Comparison of ENCODE assay signal across 20 mouse cellular contexts in genomic region chr3:152841264-152841663, GRCm38 (mm10).
DNase-seq lines count a peak whose midpoint lies in the region; ATAC-seq and TF ChIP-seq lines count a peak whose summit lies in the region.
"Had no signal": no experiment of that assay in that cellular context is flagged by ENCODE, and none has a peak within 500 bp of the region (broad histone marks: within the 10 kb centered on the region; RNA-seq: fewer than 3 reads in every experiment).

No protein-coding gene starts in this region.

- H3K27me3 ChIP-seq in kidney, postnatal 0 days (ENCODE audit: insufficient read depth, low read length), result no peaks in the 10 kb centered on the region
- H3K27me3 ChIP-seq in heart, embryonic 10.5 days (ENCODE audit: insufficient read depth, poor library complexity, severe bottlenecking), result no peaks in the 10 kb centered on the region
- H3K27me3 ChIP-seq: heart, embryonic 15.5 days; liver, embryonic 12.5 days; midbrain, embryonic 12.5 days had no signal

- ATAC-seq in kidney, postnatal 0 days (replicated peaks; ENCODE audit: low FRiP score, low read depth), result peak; percentile 81; the same call in 1 of the 2 replicates
- ATAC-seq: forebrain, embryonic 14.5 days; liver, embryonic 12.5 days had no signal

- no peaks in the 10 kb centered on the region for H3K36me3 ChIP-seq in kidney, postnatal 0 days (ENCODE audit: insufficient read depth, low read length)
- no peaks in the 10 kb centered on the region for H3K36me3 ChIP-seq in heart, embryonic 10.5 days
- H3K36me3 ChIP-seq: heart, embryonic 15.5 days; liver, embryonic 12.5 days; midbrain, embryonic 12.5 days had no signal

- H3K27ac ChIP-seq in kidney, postnatal 0 days, result no peak overlapping the region
- H3K27ac ChIP-seq in heart, embryonic 10.5 days, result no peak overlapping the region
- H3K27ac ChIP-seq: gastrocnemius, adult 2 months; heart, embryonic 15.5 days; liver, embryonic 12.5 days; midbrain, embryonic 12.5 days had no signal

- peak; percentile 39 for DNase-seq in kidney, adult 11 months
- DNase-seq in kidney, postnatal 10 days, result no peak
- DNase-seq in Muller cell, postnatal 12 days (ENCODE audit: inconsistent ontology term), result peak; percentile 25
- peak; percentile 76 for DNase-seq in brain, adult 2 months (ENCODE audit: low read depth, low spot score)
- DNase-seq in kidney, postnatal 0 days (ENCODE audit: low spot score), result peak; percentile 83
- no peak for DNase-seq in embryo, embryonic 11 days
- no peak for DNase-seq in heart, embryonic 10.5 days (ENCODE audit: low spot score)
- DNase-seq: cerebellum, adult 18-20 months; cerebellum, postnatal 36 days; gastrocnemius, adult 2 months; lung, embryonic 14.5 days; lung, postnatal 4 days; spleen, adult 18-20 months; thymus, adult 2 months had no signal

- H3K4me1 ChIP-seq in kidney, postnatal 0 days (replicated peaks; ENCODE audit: insufficient read depth, low read length), result 0 out of 2 replicates have a peak, but pooled peaks cover 8% of the 10 kb centered on the region
- H3K4me1 ChIP-seq in heart, embryonic 10.5 days, result peaks cover 2% of the 10 kb centered on the region; the same call in 1 of the 2 replicates
- H3K4me1 ChIP-seq: heart, embryonic 15.5 days; liver, embryonic 12.5 days had no signal

- 41% methylated on average over 6 of the region's 6 CpGs for WGBS in kidney, postnatal 0 days
- WGBS in heart, embryonic 10.5 days, result 82% methylated on average over 6 of the region's 6 CpGs

- H3K9me3 ChIP-seq in kidney, postnatal 0 days (replicated peaks; ENCODE audit: low read length), result no peaks in the 10 kb centered on the region
- no peaks in the 10 kb centered on the region for H3K9me3 ChIP-seq in heart, embryonic 10.5 days
- H3K9me3 ChIP-seq: heart, embryonic 15.5 days; liver, embryonic 12.5 days; midbrain, embryonic 12.5 days had no signal

- H3K4me3 ChIP-seq in kidney, postnatal 0 days (replicated peaks; ENCODE audit: low read depth, low read length), result no peak overlapping the region
- H3K4me3 ChIP-seq in heart, embryonic 10.5 days, result no peak overlapping the region
- H3K4me3 ChIP-seq: erythroblast, embryonic 14.5 days; gastrocnemius, adult 2 months; heart, embryonic 15.5 days; liver, embryonic 12.5 days; midbrain, embryonic 12.5 days; myocyte had no signal

- H3K4me2 ChIP-seq in kidney, postnatal 0 days (ENCODE audit: low read length), result no peak overlapping the region
- H3K4me2 ChIP-seq: heart, embryonic 15.5 days; liver, embryonic 12.5 days; lung, embryonic 14.5 days; midbrain, embryonic 12.5 days had no signal

- H3K9ac ChIP-seq in kidney, postnatal 0 days (ENCODE audit: low read depth, low read length), result no peak overlapping the region
- H3K9ac ChIP-seq: heart, embryonic 15.5 days; liver, embryonic 12.5 days; lung, embryonic 14.5 days; midbrain, embryonic 12.5 days had no signal

- TF ChIP-seq CTCF in kidney, postnatal 0 days (IDR thresholded peaks at IDR 0.05; ENCODE audit: low read depth), result no peak

Comparison
In these comparisons a context has a peak if more than half of its experiments do, and no peak if none do; other contexts are left out.
1. DNase-seq: peak in kidney, adult 11 months (single experiment), Muller cell, postnatal 12 days (single experiment), brain, adult 2 months (single experiment) and kidney, postnatal 0 days (single experiment); none in kidney, postnatal 10 days (single experiment), embryo, embryonic 11 days (single experiment) and heart, embryonic 10.5 days (single experiment).